Mouse (Mus musculus): ENCODE results near the gene Cfap57.
"Not testable (repeated sequence)": the region's sequence is repeated elsewhere in the genome, so short reads cannot be mapped to it uniquely, and the experiment has no call there.

The Cfap57 gene

GRCm38 (mm10) chr4:118564062-118564925, 56.3 kb downstream of the Cfap57 start:
- no peak for DNase-seq

GRCm38 (mm10) chr4:118553039-118553649, 67.4 kb downstream of the Cfap57 start:
- DNase-seq = no peak

- not testable (repeated sequence) for DNase-seq
Measured at GRCm38 (mm10) chr4:118548130-118548480, 72.5 kb downstream of the Cfap57 start.

GRCm38 (mm10) chr4:118547424-118548129, 73.0 kb downstream of the Cfap57 start:
- DNase-seq = peak; percentile 55

GRCm38 (mm10) chr4:118544441-118545127, 76.0 kb downstream of the Cfap57 start:
- DNase-seq = no peak

GRCm38 (mm10) chr4:118543592-118544260, 76.9 kb downstream of the Cfap57 start, which contains the start of gene Tmem125:
Gene Tmem125, minus strand, starts transcription at chr4:118544044.
- DNase-seq = peak; percentile 55

- no peak for DNase-seq
Measured at GRCm38 (mm10) chr4:118543158-118543530, 77.4 kb downstream of the Cfap57 start.

- DNase-seq = peak; percentile 52
Measured at GRCm38 (mm10) chr4:118542510-118543157, 77.9 kb downstream of the Cfap57 start.

GRCm38 (mm10) chr4:118539904-118540303, 80.7 kb downstream of the Cfap57 start:
- no peak for DNase-seq

- DNase-seq = no peak
Measured at GRCm38 (mm10) chr4:118537801-118538200, 82.8 kb downstream of the Cfap57 start.

- no peak for DNase-seq
Measured at GRCm38 (mm10) chr4:118535610-118536009, 85.0 kb downstream of the Cfap57 start.

- no peak for DNase-seq
Measured at GRCm38 (mm10) chr4:118533605-118534004, 87.0 kb downstream of the Cfap57 start.

GRCm38 (mm10) chr4:118533156-118533555, 87.4 kb downstream of the Cfap57 start:
- DNase-seq = no peak

- no peak for DNase-seq
Measured at GRCm38 (mm10) chr4:118532663-118533062, 87.9 kb downstream of the Cfap57 start.

GRCm38 (mm10) chr4:118527720-118528119, 92.9 kb downstream of the Cfap57 start:
- DNase-seq = no peak

- DNase-seq = no peak
Measured at GRCm38 (mm10) chr4:118527335-118527681, 93.3 kb downstream of the Cfap57 start.

- no peak for DNase-seq
Measured at GRCm38 (mm10) chr4:118526408-118527334, 93.9 kb downstream of the Cfap57 start, which contains the start of gene 2610528J11Rik. Gene 2610528J11Rik, plus strand, starts transcription at chr4:118526999.

GRCm38 (mm10) chr4:118525779-118526178, 94.8 kb downstream of the Cfap57 start:
- no peak for DNase-seq

GRCm38 (mm10) chr4:118523976-118524375, 96.6 kb downstream of the Cfap57 start:
- no peak for DNase-seq

GRCm38 (mm10) chr4:118522248-118522647, 98.3 kb downstream of the Cfap57 start:
- DNase-seq = no peak

GRCm38 (mm10) chr4:118518208-118518607, 102.4 kb downstream of the Cfap57 start:
- no peak for DNase-seq
